Mouse (Mus musculus): Measurements from ENCODE around the gene Mknk1. TPM values are rescaled to one million over a fixed set of nuclear protein-coding genes. Genes with fewer than 3 reads are reported as not detected.

Mknk1 gene
- polyA plus RNA-seq, 1 experiment from 2014 or later, result 26.5 TPM

DNA sequence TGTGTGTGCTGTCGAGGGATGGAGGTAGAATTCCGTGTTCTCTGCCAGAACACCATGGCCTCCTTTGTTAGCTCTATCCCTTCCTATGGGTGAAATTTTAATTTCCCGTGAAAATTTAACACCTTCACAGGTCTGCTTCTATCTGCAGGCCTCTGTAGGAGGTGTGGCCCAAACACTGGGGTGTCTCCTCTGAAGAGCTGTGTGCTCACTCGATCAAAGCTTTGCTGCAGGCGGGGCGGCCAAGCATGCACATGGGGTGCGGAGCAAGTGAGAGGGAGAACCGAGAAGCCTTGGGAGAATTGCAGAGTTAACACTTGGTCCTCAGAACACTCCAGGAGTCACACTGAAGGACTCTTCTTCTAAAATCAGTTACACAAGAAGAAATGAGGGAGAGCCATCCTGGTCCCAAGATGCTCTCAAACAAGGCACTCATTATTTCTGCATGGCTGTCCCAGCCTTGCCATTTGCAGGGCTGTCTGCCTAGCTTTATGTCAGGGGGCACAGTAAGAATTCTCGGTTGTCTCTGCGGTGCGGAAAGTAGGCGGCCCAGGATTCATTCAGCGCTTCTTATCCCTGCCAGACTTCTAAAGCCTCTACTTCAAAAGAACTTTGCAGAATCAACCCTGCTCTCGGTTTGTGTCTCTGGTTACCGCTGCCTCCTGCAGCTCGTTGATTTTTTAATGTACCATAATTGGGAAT, 30.7 kb downstream of the Mknk1 start:
- Histone ChIP-seq H3K36me3 (peaks cover 25% of the 10 kb centered on the region; the same call in 1 of the 2 replicates), H3K9me3 (no peaks in the 10 kb centered on the region), H3K4me1 (peaks cover 7% of the 10 kb centered on the region), H3K27ac (no peak overlapping the region), H3K4me3 (no peak overlapping the region), H3K27me3 (no peaks in the 10 kb centered on the region), H3K9ac (no peak overlapping the region), H3K4me2 (replicated peaks) (no peak overlapping the region)
- WGBS, result 23% methylated on average over 16 of the region's 16 CpGs
- no peak for ATAC-seq (ENCODE audit: insufficient number of reproducible peaks, insufficient read depth, low FRiP score, low TSS enrichment)

DNA sequence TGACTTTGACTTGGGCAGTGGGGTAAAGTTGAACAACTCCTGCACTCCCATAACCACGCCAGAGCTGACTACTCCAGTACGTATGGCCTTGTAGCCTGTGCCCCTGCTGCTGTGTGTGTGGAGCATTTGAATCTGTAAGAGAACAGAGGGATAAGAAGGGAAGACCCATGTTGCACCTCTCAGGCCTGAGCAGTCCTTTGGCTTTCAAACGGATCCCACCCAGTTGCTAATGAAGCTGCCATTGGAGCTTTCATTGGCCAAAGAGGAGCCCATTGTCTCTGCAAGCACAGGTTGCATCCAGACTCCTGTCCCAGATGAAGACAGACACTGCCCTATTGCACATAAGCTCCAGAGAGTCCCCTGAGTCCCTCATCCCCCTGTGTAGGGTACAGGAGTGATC, 34.2 kb downstream of the Mknk1 start:
- Histone ChIP-seq H3K9ac (no peak overlapping the region), H3K4me1 (peaks cover 16% of the 10 kb centered on the region), H3K27me3 (no peaks in the 10 kb centered on the region), H3K4me2 (replicated peaks) (no peak overlapping the region), H3K9me3 (no peaks in the 10 kb centered on the region), H3K4me3 (no peak overlapping the region), H3K36me3 (peaks cover 29% of the 10 kb centered on the region; the same call in 1 of the 2 replicates), H3K27ac (no peak overlapping the region)
- 72% methylated on average over 3 of the region's 3 CpGs for WGBS
- ATAC-seq (ENCODE audit: insufficient number of reproducible peaks, insufficient read depth, low FRiP score, low TSS enrichment), result no peak

DNA sequence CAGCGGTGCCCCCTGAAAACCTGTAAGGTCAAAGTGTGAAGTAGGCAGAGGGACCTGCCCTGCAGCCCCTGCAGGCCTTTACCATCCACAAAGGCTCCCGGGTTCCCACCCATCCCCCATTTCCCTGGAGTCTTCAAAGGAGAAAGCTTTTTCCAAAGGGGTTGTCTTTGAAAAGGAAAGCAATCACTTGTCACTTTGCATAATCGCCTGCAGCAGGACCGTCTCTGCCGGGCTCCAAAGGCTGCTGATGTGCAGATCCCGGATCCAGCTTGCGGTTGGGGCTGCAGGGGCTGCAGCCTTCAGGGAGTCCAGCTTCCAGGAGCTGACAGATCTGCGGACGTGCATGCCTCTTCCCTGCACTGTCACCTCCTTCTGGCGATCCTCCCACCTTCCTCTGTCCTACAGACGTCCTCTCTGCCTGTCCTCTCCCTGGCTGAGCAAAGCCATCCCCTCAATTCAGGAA, 39.2 kb downstream of the Mknk1 start:
- Histone ChIP-seq H3K4me1 (peaks cover 12% of the 10 kb centered on the region), H3K4me2 (replicated peaks) (no peak overlapping the region; the same call in 1 of the 2 replicates), H3K36me3 (peaks cover 20% of the 10 kb centered on the region; the same call in 1 of the 2 replicates), H3K27me3 (no peaks in the 10 kb centered on the region), H3K9me3 (no peaks in the 10 kb centered on the region), H3K4me3 (no peak overlapping the region), H3K27ac (no peak overlapping the region), H3K9ac (no peak overlapping the region)
- 4% methylated on average over 11 of the region's 11 CpGs for WGBS
- ATAC-seq (ENCODE audit: insufficient number of reproducible peaks, insufficient read depth, low FRiP score, low TSS enrichment), result no peak

DNA sequence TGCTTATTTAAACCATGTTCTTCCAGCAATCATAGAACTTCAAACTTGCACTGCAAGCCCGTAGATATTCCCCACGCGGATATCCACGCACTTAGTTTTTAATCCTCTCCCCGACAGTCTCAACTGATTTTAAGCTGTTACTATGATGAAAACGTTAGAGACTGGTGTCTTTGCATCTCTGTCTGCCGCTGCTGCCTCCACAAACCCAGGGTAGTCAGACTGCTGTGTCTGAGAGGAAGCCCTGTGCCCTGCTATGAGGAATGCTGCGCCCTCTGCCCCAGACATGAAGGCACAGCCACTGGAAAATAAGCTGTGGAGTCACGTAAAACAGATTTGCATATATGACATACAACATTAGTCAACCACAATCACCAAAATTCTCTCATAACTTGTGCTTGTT, 39.8 kb downstream of the Mknk1 start:
- Histone ChIP-seq H3K27ac (no peak overlapping the region), H3K4me2 (replicated peaks) (no peak overlapping the region)

DNA sequence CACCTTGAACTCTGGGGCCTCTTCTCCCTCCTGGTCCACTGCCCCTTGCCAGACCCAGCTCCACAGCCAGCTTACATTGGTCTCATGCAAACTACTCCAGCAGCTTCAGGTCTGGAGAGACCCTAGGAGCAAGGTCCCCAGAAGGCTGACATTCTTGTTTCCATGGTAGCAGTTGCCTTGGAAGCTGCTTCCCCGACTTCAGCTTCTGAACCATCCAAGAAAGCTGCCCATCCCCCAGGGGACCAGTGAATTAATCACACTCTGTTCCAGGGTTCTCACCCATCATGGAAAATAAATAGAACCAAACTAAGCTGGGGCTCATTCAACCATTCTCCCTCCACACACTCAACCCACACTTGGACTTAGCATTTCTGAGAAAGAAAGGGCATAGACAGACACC, 42.2 kb downstream of the Mknk1 start:
- no peaks in the 10 kb centered on the region; the same call in 1 of the 2 replicates for H3K36me3 ChIP-seq
- no peak overlapping the region for H3K4me3 ChIP-seq
- no peak for ATAC-seq (ENCODE audit: insufficient number of reproducible peaks, insufficient read depth, low FRiP score, low TSS enrichment)
- peaks cover 12% of the 10 kb centered on the region for H3K4me1 ChIP-seq
- no peak overlapping the region for H3K27ac ChIP-seq
- H3K4me2 ChIP-seq (replicated peaks), result no peak overlapping the region
- 0 out of 2 replicates have a peak, but pooled peaks cover 7% of the 10 kb centered on the region for H3K27me3 ChIP-seq
- no peak overlapping the region for H3K9ac ChIP-seq
- no peaks in the 10 kb centered on the region for H3K9me3 ChIP-seq
- WGBS, result 6% methylated on average over 1 of the region's 1 CpGs

More for the DNA sequence above, 39.8 kb downstream of the Mknk1 start:
- Histone ChIP-seq H3K36me3 (peaks cover 16% of the 10 kb centered on the region; the same call in 1 of the 2 replicates), H3K9me3 (no peaks in the 10 kb centered on the region), H3K27me3 (no peaks in the 10 kb centered on the region), H3K4me1 (peaks cover 12% of the 10 kb centered on the region), H3K9ac (no peak overlapping the region), H3K4me3 (no peak overlapping the region)
- ATAC-seq (ENCODE audit: insufficient number of reproducible peaks, insufficient read depth, low FRiP score, low TSS enrichment), result no peak
- WGBS, result 41% methylated on average over 9 of the region's 9 CpGs

DNA sequence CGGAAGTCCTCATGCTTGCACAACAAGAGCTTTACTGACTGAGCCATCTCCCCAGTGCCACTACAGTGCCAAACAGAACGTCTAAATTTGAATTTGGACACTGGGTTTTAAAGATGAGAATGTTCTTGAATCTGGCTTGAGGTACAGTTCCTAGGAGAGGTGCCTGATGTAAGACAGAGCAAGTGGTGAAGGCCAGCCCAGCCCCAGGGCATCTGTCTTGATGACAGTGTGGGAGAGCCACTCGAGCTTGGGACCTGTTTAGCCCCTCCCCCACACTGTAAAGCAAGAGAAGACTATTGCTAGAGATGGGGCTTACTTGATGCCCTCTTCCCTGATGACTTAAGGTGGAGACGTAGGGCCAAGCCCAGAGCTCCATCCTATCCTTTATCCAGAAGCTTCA, 43.2 kb downstream of the Mknk1 start:
- Histone ChIP-seq H3K27me3 (0 out of 2 replicates have a peak, but pooled peaks cover 7% of the 10 kb centered on the region), H3K27ac (no peak overlapping the region), H3K4me3 (no peak overlapping the region), H3K9me3 (no peaks in the 10 kb centered on the region), H3K9ac (no peak overlapping the region), H3K4me1 (peaks cover 12% of the 10 kb centered on the region), H3K4me2 (replicated peaks) (no peak overlapping the region), H3K36me3 (no peaks in the 10 kb centered on the region)
- 57% methylated on average over 4 of the region's 4 CpGs for WGBS
- no peak for ATAC-seq (ENCODE audit: insufficient number of reproducible peaks, insufficient read depth, low FRiP score, low TSS enrichment)

DNA sequence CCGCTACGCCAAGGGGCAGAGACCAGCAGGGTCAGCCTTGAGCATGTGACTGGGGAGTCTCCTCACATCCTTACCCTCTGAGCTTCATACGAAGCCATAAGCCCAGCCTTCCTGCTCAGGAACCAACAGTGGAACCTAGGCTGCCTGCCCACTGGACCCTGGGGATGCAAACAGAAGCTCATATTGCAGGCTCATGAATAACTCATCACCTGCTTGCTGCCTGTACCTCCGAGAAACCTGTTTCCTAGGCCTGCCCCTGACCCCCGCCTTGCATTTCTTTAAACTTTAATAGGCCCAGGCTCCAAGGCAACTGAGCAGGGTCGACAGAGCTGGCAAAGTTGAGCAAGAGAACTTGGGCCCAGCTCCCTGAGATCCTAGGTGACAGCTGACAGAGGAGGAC, 45.0 kb downstream of the Mknk1 start, which contains the start of gene Kncn:
Kncn (plus strand) TSS at position 379 of the 400 bp plus-strand sequence.
- 0 out of 2 replicates have a peak, but pooled peaks have one; percentile 2 for ATAC-seq (ENCODE audit: insufficient number of reproducible peaks, insufficient read depth, low FRiP score, low TSS enrichment)
- Histone ChIP-seq H3K9ac (no peak within 1 kb of the TSS), H3K4me2 (replicated peaks) (no peak within 1 kb of the TSS), H3K27me3 (peaks cover 17% of the 10 kb centered on the region), H3K4me3 (no peak within 1 kb of the TSS), H3K9me3 (no peaks in the 10 kb centered on the region), H3K36me3 (no peaks in the 10 kb centered on the region), H3K4me1 (no peaks in the 10 kb centered on the region), H3K27ac (no peak within 1 kb of the TSS)
- WGBS, result 68% methylated on average over 6 of the region's 6 CpGs

DNA sequence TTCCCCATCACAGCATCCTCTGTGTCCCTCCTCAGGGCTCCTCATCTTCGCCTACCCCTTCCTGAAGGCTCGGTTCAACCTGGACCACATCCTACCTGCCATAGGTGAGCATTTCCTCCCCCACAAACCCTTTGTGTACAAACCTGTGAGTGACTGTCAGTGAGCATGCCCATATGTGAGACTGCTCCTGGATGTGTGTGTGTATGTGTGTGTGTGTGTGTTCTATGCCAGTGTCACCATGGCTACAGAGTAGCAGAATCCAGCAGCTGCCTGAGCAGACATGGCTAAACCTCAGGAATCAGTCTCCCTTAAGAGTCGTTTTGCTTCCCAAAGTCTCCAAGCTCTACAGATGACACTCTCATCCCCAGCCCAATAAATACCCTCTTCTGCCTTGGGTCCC, 46.8 kb downstream of the Mknk1 start:
- no peak overlapping the region for H3K4me2 ChIP-seq (replicated peaks)
- H3K27ac ChIP-seq, result no peak overlapping the region
- H3K4me1 ChIP-seq, result peaks cover 8% of the 10 kb centered on the region; the same call in 1 of the 2 replicates
- no peaks in the 10 kb centered on the region for H3K36me3 ChIP-seq
- no peak overlapping the region for H3K9ac ChIP-seq
- H3K27me3 ChIP-seq, result peaks cover 35% of the 10 kb centered on the region
- WGBS, result 70% methylated on average over 3 of the region's 3 CpGs
- no peak for ATAC-seq (ENCODE audit: insufficient number of reproducible peaks, insufficient read depth, low FRiP score, low TSS enrichment)
- no peaks in the 10 kb centered on the region for H3K9me3 ChIP-seq
- no peak overlapping the region for H3K4me3 ChIP-seq

DNA sequence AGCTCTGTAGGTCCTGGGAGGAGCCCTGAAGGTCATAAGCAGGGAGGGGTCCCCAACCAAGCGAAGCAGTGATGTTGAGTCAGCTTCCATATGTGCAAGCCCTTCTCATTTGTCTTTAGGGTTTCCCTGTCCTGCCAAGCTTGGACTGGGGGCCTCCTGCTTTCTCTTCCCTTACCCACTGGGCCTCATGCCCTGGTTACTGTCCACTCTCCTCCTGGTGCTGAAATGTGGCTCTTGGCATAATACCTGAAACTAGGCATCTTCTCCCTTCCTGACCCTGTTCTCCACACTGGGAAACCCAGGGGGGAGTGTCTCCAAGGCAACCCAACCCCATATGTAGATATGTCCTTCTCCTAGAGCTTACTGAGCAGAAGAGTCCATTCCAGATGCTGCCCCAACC, 47.9 kb downstream of the Mknk1 start:
- Histone ChIP-seq H3K27me3 (peaks cover 45% of the 10 kb centered on the region), H3K27ac (no peak overlapping the region), H3K9me3 (no peaks in the 10 kb centered on the region), H3K9ac (no peak overlapping the region), H3K4me1 (peaks cover 8% of the 10 kb centered on the region; the same call in 1 of the 2 replicates), H3K4me3 (no peak overlapping the region), H3K36me3 (no peaks in the 10 kb centered on the region), H3K4me2 (replicated peaks) (no peak overlapping the region)
- 52% methylated on average over 1 of the region's 1 CpGs for WGBS
- ATAC-seq (ENCODE audit: insufficient number of reproducible peaks, insufficient read depth, low FRiP score, low TSS enrichment), result no peak

DNA sequence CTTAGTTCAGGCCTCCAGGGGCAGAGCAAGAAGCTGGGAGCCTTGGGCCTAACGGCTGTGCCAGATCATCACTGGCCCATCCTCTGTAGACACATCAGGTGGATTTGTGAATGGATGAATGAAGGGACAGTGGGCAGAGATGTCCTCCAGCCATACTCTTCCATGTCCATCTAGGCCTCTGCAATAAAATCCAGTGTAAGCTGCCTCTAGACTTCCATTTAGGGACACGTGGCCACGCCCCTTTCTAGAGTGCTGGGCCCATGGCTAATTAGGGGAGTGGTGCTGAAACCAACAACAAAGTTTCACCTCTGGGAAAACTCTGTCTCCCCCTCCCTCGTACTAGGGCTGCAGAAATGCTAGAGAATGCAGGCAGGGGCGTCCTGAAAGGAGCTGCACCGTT, 51.1 kb downstream of the Mknk1 start:
- Histone ChIP-seq H3K27me3 (peaks cover 50% of the 10 kb centered on the region), H3K4me3 (peak overlapping the region; percentile 22)
- ATAC-seq (ENCODE audit: insufficient number of reproducible peaks, insufficient read depth, low FRiP score, low TSS enrichment), result no peak

DNA sequence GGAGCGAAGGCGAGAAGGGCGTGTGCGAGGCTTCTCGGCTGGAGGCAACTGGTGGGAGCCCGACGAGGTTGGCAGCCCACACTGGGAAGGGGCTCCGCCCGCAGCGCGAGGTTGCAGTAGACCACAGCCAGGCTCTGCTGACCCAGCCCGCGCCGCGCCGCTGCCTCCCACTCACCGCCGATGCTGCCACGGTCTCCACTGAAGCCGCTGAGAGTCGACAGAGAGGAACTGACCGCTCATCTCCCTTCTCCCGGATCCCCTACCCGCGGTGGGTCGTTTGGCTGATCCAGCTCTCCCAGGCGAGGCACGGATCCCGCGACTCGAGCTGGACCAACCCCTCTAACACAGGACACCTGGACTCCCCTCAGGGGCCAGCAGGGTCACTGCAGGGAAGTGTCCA, 51.6 kb downstream of the Mknk1 start, which contains the start of gene 6430628N08Rik:
6430628N08Rik (plus strand) TSS at position 113 of the 400 bp plus-strand sequence.
- H3K27ac ChIP-seq, result no peak within 1 kb of the TSS
- peak within 1 kb of the TSS; percentile 22 for H3K4me3 ChIP-seq
- no peaks in the 10 kb centered on the region for H3K9me3 ChIP-seq
- H3K4me2 ChIP-seq (replicated peaks), result peak within 1 kb of the TSS; percentile 44
- WGBS, result under 1% methylated on average over 31 of the region's 31 CpGs
- peaks cover 8% of the 10 kb centered on the region; the same call in 1 of the 2 replicates for H3K4me1 ChIP-seq
- H3K36me3 ChIP-seq, result no peaks in the 10 kb centered on the region
- ATAC-seq (ENCODE audit: insufficient number of reproducible peaks, insufficient read depth, low FRiP score, low TSS enrichment), result no peak
- H3K27me3 ChIP-seq, result peaks cover 46% of the 10 kb centered on the region
- H3K9ac ChIP-seq, result no peak within 1 kb of the TSS

More for the DNA sequence above, 51.1 kb downstream of the Mknk1 start:
- Histone ChIP-seq H3K9me3 (no peaks in the 10 kb centered on the region), H3K4me1 (peaks cover 8% of the 10 kb centered on the region; the same call in 1 of the 2 replicates), H3K9ac (no peak overlapping the region), H3K36me3 (no peaks in the 10 kb centered on the region), H3K4me2 (replicated peaks) (peak overlapping the region; percentile 44), H3K27ac (no peak overlapping the region)
- WGBS, result 10% methylated on average over 6 of the region's 6 CpGs

DNA sequence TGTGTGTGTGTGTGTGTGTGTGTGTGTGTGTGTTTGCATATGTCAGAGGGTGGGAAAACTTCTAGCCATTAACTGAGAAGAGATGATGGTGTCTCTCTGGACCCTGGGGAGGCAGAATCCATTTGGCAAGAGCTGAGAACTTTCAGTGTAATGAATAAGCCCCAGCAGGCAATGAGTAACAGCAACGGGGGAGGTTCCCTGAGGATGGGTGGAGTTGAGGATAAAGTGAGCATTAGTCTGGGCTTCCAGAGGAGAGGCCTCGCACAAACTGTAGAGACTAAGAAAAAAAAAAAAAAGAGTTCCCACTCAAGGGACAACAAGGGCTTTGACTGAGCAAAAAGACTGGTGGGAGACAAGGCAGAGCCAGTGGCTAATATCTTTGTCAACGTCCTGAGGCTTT, 55.3 kb downstream of the Mknk1 start:
- no peak overlapping the region for H3K4me2 ChIP-seq (replicated peaks)
- H3K9me3 ChIP-seq, result no peaks in the 10 kb centered on the region
- peaks cover 66% of the 10 kb centered on the region for H3K27me3 ChIP-seq
- no peak overlapping the region for H3K4me3 ChIP-seq
- no peak overlapping the region for H3K9ac ChIP-seq
- H3K4me1 ChIP-seq, result peaks cover 17% of the 10 kb centered on the region
- 9% methylated on average over 3 of the region's 3 CpGs for WGBS
- ATAC-seq (ENCODE audit: insufficient number of reproducible peaks, insufficient read depth, low FRiP score, low TSS enrichment), result no peak
- no peaks in the 10 kb centered on the region for H3K36me3 ChIP-seq
- H3K27ac ChIP-seq, result no peak overlapping the region
